Comparison of ENCODE assay signal across 8 mouse cellular contexts in genomic region chr1:131712386-131712785, GRCm38 (mm10). TPM values are rescaled to one million over a fixed set of nuclear protein-coding genes. Genes with fewer than 3 reads are reported as not detected.
A peak's percentile ranks its signal among the peaks of the same experiment; 100 is the strongest.
DNase-seq lines count a peak whose midpoint lies in the region; ATAC-seq and TF ChIP-seq lines count a peak whose summit lies in the region.

No protein-coding gene starts in this region.

- in situ Hi-C loops in CH12.LX (cut with MboI; ENCODE audit: low pct_ligation_motif_present, low pct_unique_long_range_greater_than_20kb, low sequenced_read_pairs): loop anchor here (10.0 to 25.0 kb wide), 2 partner anchors 58 to 125 kb away; partner anchors contain the start of gene Slc41a1

- no peaks in the 10 kb centered on the region for H3K36me3 ChIP-seq in CH12.LX (replicated peaks in 1 of 2; ENCODE audit: control insufficient read depth in 1 of 2, insufficient read depth in 1 of 2, low read length in 1 of 2)
- no peaks in the 10 kb centered on the region for H3K36me3 ChIP-seq in forebrain, embryonic 12.5 days (replicated peaks)
- no peaks in the 10 kb centered on the region for H3K36me3 ChIP-seq in heart, postnatal 0 days (replicated peaks; ENCODE audit: control insufficient read depth, insufficient read depth, low read length)
- no peaks in the 10 kb centered on the region for H3K36me3 ChIP-seq in lung, embryonic 14.5 days (ENCODE audit: insufficient read depth)

- H3K9me3 ChIP-seq in CH12.LX (replicated peaks; ENCODE audit: low read length): no peaks in the 10 kb centered on the region
- H3K9me3 ChIP-seq in forebrain, embryonic 12.5 days: no peaks in the 10 kb centered on the region
- no peaks in the 10 kb centered on the region for H3K9me3 ChIP-seq in heart, postnatal 0 days (replicated peaks; ENCODE audit: control insufficient read depth, low read length)
- no peaks in the 10 kb centered on the region for H3K9me3 ChIP-seq in lung, embryonic 14.5 days (ENCODE audit: low read depth, low read length)

- H3K27me3 ChIP-seq in CH12.LX (replicated peaks): no peaks in the 10 kb centered on the region
- peaks cover 3% of the 10 kb centered on the region; the same call in 1 of the 2 replicates for H3K27me3 ChIP-seq in forebrain, embryonic 12.5 days
- H3K27me3 ChIP-seq in heart, postnatal 0 days (ENCODE audit: control insufficient read depth, insufficient read depth, low read length): no peaks in the 10 kb centered on the region
- H3K27me3 ChIP-seq in lung, embryonic 14.5 days (ENCODE audit: insufficient read depth, low read length): no peaks in the 10 kb centered on the region

- no peak overlapping the region for H3K9ac ChIP-seq in CH12.LX (ENCODE audit: insufficient read depth, low read depth)
- no peak overlapping the region for H3K9ac ChIP-seq in forebrain, embryonic 12.5 days
- H3K9ac ChIP-seq in heart, postnatal 0 days (replicated peaks; ENCODE audit: low read depth, low read length): no peak overlapping the region
- H3K9ac ChIP-seq in lung, embryonic 14.5 days: no peak overlapping the region

- no peaks in the 10 kb centered on the region for H3K79me2 ChIP-seq in CH12.LX (replicated peaks; ENCODE audit: control insufficient read depth, extremely low read depth, insufficient read depth, poor library complexity, severe bottlenecking)

- no peak for TF ChIP-seq EP300 in CH12.LX (IDR thresholded peaks at IDR 0.05; ENCODE audit: low read length)
- TF ChIP-seq EP300 in heart, postnatal 0 days (IDR thresholded peaks at IDR 0.05; ENCODE audit: low read depth): no peak

- H3K4me1 ChIP-seq in CH12.LX (ENCODE audit: control insufficient read depth in 1 of 2, insufficient read depth in 2 of 2): peaks cover 0 to 4% of the 10 kb centered on the region in 2 experiments; a peak in 1 of 4 replicates
- no peaks in the 10 kb centered on the region for H3K4me1 ChIP-seq in forebrain, embryonic 12.5 days
- peaks cover 11% of the 10 kb centered on the region for H3K4me1 ChIP-seq in heart, postnatal 0 days (ENCODE audit: control insufficient read depth, insufficient read depth)
- 0 out of 2 replicates have a peak, but pooled peaks cover 3% of the 10 kb centered on the region for H3K4me1 ChIP-seq in lung, embryonic 14.5 days (ENCODE audit: insufficient read depth)

- WGBS in forebrain, embryonic 12.5 days: 47% methylated on average over 2 of the region's 2 CpGs
- WGBS in heart, postnatal 0 days: 18% methylated on average over 2 of the region's 2 CpGs
- WGBS in lung, embryonic 14.5 days: 18% methylated on average over 2 of the region's 2 CpGs

- DNase-seq in CH12.LX (ENCODE audit: extremely low read depth): peak; percentile 86
- DNase-seq in brain, embryonic 18.5 days (ENCODE audit: low read depth, low spot score): peak; percentile 69
- peak; percentile 83 for DNase-seq in heart, postnatal 0 days (ENCODE audit: low spot score)
- peak; percentile 87 to 91 for DNase-seq in kidney, postnatal 4 days
- DNase-seq in lung, embryonic 14.5 days: peak; percentile 96
- peak; percentile 80 for DNase-seq in ovary, postnatal 14 days (ENCODE audit: low spot score)
- peak; percentile 85 for DNase-seq in thymus, postnatal 14 days

- TF ChIP-seq POLR2A in CH12.LX (IDR thresholded peaks at IDR 0.05; ENCODE audit: low read depth, low read length): no peak

- TF ChIP-seq RAD21 in CH12.LX (IDR thresholded peaks at IDR 0.05; ENCODE audit: low read depth, low read length): peak; percentile 88

- H3K27ac ChIP-seq in CH12.LX (ENCODE audit: insufficient read depth, low read depth): no peak overlapping the region
- no peak overlapping the region for H3K27ac ChIP-seq in forebrain, embryonic 12.5 days
- no peak overlapping the region for H3K27ac ChIP-seq in heart, postnatal 0 days (ENCODE audit: low read depth)
- no peak overlapping the region for H3K27ac ChIP-seq in lung, embryonic 14.5 days (ENCODE audit: low read depth)

- dilution Hi-C loops in CH12.LX (cut with MboI; ENCODE audit: extremely low pct_ligation_motif_present, extremely low pct_unique_long_range_greater_than_20kb, low sequenced_read_pairs): no loop called here

- H3K4me2 ChIP-seq in CH12.LX (ENCODE audit: insufficient read depth, low read depth, poor library complexity, severe bottlenecking): no peak overlapping the region
- no peak overlapping the region for H3K4me2 ChIP-seq in forebrain, embryonic 12.5 days
- H3K4me2 ChIP-seq in heart, postnatal 0 days (ENCODE audit: low read depth, low read length): no peak overlapping the region
- H3K4me2 ChIP-seq in lung, embryonic 14.5 days: no peak overlapping the region

- peak; percentile 68 to 94 for TF ChIP-seq CTCF in CH12.LX (conservative IDR thresholded peaks at IDR 0.05 in 1 of 2, IDR thresholded peaks at IDR 0.05 in 1 of 2; ENCODE audit: low read depth in 2 of 2, low read length in 2 of 2)
- TF ChIP-seq CTCF in heart, postnatal 0 days (IDR thresholded peaks at IDR 0.05; ENCODE audit: low read depth): peak; percentile 91
- peak; percentile 90 for TF ChIP-seq CTCF in lung, embryonic 14.5 days (IDR thresholded peaks at IDR 0.05; ENCODE audit: low read depth)

- peak; percentile 75; the same call in 1 of the 2 replicates for ATAC-seq in forebrain, embryonic 12.5 days (ENCODE audit: low FRiP score)
- ATAC-seq in heart, postnatal 0 days (ENCODE audit: insufficient read depth, low read depth): peak; percentile 75
- peak; percentile 57; the same call in 1 of the 2 replicates for ATAC-seq in lung, embryonic 14.5 days (ENCODE audit: insufficient read depth)

- H3K4me3 ChIP-seq in CH12.LX (replicated peaks in 1 of 3; ENCODE audit: low read depth in 2 of 3, low read length in 2 of 3, poor library complexity in 1 of 3): no peak overlapping the region
- no peak overlapping the region for H3K4me3 ChIP-seq in forebrain, embryonic 12.5 days (replicated peaks)
- no peak overlapping the region for H3K4me3 ChIP-seq in heart, postnatal 0 days (ENCODE audit: low read depth, low read length)
- no peak overlapping the region for H3K4me3 ChIP-seq in lung, embryonic 14.5 days (ENCODE audit: low read depth, low read length)

TF ChIP-seq in CH12.LX, 34 proteins besides CTCF, POLR2A, EP300 and RAD21:
- TF ChIP-seq BHLHE40 (IDR thresholded peaks at IDR 0.05; ENCODE audit: low read depth, low read length): no peak
- no peak for TF ChIP-seq E2F4 (IDR thresholded peaks at IDR 0.05; ENCODE audit: insufficient replicate concordance, low read depth, low read length)
- no peak for TF ChIP-seq MAZ (IDR thresholded peaks at IDR 0.05; ENCODE audit: low read depth, low read length)
- TF ChIP-seq SMC3 (IDR thresholded peaks at IDR 0.05; ENCODE audit: low read depth, low read length): peak; percentile 91
- peak; percentile 73 for TF ChIP-seq ZC3H11A (IDR thresholded peaks at IDR 0.05; ENCODE audit: low read depth, low read length)
- TF ChIP-seq JUND (conservative IDR thresholded peaks at IDR 0.05; ENCODE audit: low read depth, low read length): no peak
- TF ChIP-seq MAX (IDR thresholded peaks at IDR 0.05; ENCODE audit: low read length): no peak
- TF ChIP-seq GABPA (IDR thresholded peaks at IDR 0.05; ENCODE audit: insufficient replicate concordance, low read depth, low read length): no peak

RNA-seq across cellular contexts. Expression of gene Rab7b, which starts 23.9 kb away (rescaled TPM):
- total RNA-seq in CH12.LX (2012; rRNA removed) (not detected in 2 replicates), CH12.LX (2014; rRNA removed) (not detected in 2 replicates)
- 0.19 and 0.44 TPM in 2 replicates for polyA plus RNA-seq in CH12.LX (2012; ENCODE audit: insufficient read length, low read depth)
- polyA plus RNA-seq in forebrain, embryonic 12.5 days (2016; fragmentation: Nextera tagmentation; extraction: Ambion mirVana): 0.19 and 0.43 TPM in 2 replicates
- total RNA-seq in heart, postnatal 0 days (2014; rRNA removed; ENCODE audit: low replicate concordance): 0.50 and 2.8 TPM in 2 replicates
- polyA plus RNA-seq in heart, postnatal 0 days (2015; fragmentation: Nextera tagmentation; extraction: Ambion mirVana): 3.1 and 3.7 TPM in 2 replicates
- polyA plus RNA-seq in lung, embryonic 14.5 days (2014; fragmentation: Nextera tagmentation; extraction: Ambion mirVana): 1.4 and 1.6 TPM in 2 replicates

RNA-seq across cellular contexts. Expression of gene Slc26a9, which starts 31.4 kb away (rescaled TPM):
- total RNA-seq in CH12.LX (2012; rRNA removed): not detected in 2 replicates
- total RNA-seq in CH12.LX (2014; rRNA removed): not detected in 2 replicates
- polyA plus RNA-seq in CH12.LX (2012; ENCODE audit: insufficient read length, low read depth): 0.29 and 0.31 TPM in 2 replicates
- polyA plus RNA-seq in forebrain, embryonic 12.5 days (2016; fragmentation: Nextera tagmentation; extraction: Ambion mirVana): not detected in 2 replicates
- not detected in 2 replicates for total RNA-seq in heart, postnatal 0 days (2014; rRNA removed; ENCODE audit: low replicate concordance)
- polyA plus RNA-seq in heart, postnatal 0 days (2015; fragmentation: Nextera tagmentation; extraction: Ambion mirVana): 0.03 and 0.05 TPM in 2 replicates
- 4.7 and 4.9 TPM in 2 replicates for polyA plus RNA-seq in lung, embryonic 14.5 days (2014; fragmentation: Nextera tagmentation; extraction: Ambion mirVana)
